Mouse (Mus musculus) fat pad, adult 2 months (tissue): ENCODE data around the gene Exoc2.

ENCODE experiments used
- DNase-seq: peaks from one replicate; pipeline ENCODE4 v3.0.0-alpha.2; 2011; ENCODE audit warnings: low read depth, low spot score; ENCODE audit errors: extremely low read depth

Exoc2 gene

DNA sequence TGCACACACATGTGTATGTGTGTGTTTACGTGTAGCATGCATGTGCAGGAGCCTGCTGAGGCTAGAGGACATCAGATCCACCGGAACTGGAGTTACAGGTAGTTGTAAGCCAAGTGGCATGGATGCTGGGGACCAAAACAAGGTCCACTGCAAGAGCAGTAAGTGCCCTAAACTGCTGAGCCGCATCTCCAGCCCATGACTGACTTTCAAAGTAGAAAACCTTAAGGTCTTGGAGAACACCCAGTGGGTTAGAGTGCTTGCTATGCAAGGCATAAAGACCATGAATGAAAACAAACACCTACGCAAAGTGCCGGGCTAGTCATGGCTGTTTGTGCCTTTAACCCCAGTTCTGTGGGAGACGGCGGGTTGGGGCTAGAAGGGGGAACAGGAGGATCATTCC, 147.4 kb downstream of the Exoc2 start:
- DNase-seq = no peak

DNA sequence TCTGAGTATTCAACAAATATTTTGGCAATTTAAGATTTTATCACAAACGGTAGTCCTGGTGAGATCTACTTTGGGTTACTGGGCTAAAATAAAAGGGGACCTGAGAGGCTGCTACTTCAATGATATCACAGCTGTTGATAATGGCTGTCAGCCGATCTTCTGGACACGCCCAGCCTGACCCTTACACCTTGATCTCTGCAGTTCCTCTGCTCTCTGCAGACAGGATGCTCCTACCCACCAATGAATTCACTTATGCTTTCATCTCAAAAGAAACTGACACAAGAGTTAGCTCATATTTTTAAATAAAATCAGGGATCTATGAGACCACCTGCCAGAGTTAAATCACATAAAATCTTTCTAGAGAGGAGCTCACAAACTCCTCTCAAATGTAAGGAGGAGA, 149.0 kb downstream of the Exoc2 start:
- DNase-seq = no peak

DNA sequence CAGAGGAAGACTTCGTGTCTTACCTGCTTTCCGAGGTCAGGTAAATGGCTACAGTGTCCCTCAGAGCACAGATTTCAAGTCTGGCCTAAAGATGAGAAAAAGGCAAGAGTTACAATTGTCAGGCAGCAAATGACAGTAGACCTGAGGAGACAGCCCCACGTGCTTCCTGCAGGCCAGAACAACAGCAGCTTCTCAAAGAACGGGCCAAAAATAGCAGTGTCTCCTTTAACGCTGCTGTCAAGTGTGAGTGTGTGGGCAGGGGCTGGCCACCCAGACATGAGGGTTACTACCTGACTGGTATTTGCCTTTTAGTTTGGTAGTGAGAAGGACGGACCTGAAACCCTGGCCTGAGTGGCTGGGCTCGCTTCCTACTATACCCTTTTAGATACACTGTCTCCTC, 153.3 kb downstream of the Exoc2 start:
- DNase-seq = no peak

DNA sequence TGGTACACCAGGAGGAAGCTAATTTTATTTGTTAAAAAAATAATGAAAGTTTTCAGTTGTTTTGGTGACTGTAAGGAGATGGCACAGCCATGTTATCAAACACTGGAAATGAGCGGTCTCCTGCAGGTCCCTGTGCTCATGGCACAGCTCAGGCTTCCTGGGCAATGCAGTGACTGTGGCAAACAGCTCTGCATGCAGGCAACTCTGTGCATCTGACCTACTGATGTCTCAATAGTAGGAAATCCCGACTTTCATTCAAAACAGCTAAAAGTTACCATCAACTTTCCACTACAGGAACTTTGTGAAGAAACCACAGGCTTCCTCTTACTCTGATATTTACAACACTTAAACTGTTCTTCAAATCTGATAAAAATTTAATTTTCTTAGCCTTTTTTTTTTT, 154.0 kb downstream of the Exoc2 start:
- no peak for DNase-seq

DNA sequence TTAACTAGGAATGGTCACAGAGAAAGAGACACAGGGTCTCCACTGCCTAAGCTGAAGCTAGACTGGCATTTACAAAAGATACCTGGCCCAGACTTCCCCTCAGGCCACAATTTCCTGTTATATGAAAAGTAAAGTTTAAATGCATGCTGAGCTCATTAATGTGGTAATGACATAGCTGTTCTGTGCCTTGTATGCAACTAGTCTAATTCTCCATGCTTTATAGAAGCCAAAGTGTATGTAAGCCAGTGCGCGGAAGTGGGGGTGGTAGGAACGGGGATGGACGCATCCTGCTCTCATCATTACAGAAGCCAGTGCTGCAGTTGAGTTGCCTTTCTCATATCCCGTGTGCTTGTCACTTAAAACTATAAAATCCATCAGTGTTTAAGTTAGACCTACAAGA, 156.5 kb downstream of the Exoc2 start:
- no peak for DNase-seq

DNA sequence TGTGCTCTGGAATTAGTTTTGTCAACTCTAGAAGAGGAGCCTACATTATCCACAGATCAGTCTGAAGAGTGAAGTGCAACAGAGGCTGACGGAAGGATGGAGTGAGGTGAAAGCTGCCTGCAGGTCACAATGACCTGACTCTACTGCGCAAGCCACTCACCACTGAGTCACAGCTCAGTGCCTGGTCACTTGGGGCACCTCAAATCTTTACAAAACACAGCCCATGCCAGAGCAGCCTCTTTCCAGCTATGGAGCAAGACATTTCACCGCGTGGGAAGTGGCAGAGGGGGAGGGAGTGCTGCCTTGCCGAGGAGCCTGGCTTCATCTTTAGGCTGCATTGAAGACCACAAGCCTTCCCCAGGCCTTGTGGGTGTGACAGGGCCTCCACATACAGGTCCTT, 159.6 kb downstream of the Exoc2 start:
- no peak for DNase-seq

DNA sequence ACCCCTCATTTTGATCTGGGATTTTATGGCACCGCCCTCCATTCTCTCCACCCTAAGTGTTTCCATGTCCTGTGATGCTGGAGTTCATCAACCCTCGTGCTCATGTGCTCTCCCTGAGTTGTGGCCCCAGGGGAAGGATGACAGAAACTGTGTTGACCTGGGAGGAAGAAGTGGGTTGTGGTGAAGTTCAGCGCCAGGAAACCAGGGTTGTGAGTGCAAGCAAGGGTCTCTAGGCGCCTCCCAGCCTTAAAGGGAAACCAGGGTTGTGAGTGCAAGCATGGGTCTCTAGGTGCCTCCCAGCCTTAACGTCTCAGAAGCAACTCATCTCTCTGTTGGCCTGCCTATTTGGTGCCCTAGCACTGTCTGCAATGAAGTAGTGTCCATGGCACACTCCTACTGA, 160.4 kb downstream of the Exoc2 start:
- DNase-seq = no peak

DNA sequence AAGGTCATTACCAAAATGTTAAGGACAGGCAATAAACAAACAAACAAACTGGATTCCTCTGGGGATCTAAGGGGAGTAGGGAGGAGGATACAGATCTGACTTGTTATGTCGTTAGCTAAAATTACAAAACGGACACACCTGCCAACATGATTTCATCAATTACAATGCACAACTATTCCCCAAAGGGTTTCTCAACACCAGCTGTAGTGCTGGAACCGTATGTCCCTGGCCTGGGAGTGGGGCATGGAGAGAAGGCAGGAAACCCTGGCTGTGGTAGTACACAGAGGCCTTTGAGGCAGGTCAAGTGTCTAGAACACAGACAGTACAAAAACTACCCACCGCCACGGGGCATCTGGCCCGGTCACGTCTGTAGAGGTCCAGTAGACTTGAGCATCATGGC, 164.7 kb downstream of the Exoc2 start:
- DNase-seq = peak; percentile 74

DNA sequence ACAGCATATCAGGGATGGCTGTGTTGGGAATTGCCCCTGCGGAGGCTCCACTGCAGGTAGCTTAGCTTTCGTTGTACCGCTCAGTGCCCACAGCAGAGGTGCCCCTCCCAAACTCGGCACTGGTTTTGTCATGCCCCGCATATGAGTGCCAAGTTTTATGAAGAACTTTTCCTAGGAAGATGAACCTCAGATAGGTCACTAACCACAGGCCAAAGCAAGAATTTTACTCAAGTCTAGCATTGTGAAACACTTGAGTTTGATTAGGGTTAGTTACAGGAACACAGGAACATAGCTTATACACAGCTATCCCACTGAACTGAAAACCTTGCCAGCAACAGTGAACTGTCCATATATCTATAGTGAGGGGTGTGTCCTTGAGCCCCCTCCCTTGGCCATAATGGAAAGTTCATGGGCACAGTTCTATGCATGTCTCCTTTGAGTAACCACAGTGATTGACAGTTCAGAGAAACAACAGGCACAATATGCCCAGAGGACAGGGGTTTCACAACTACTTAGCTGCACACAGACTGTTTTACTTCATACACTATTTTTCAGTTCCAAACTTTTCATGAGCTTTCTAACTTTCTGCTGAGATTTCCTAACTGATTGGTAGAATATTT, 171.4 kb downstream of the Exoc2 start:
- DNase-seq = peak; percentile 72

DNA sequence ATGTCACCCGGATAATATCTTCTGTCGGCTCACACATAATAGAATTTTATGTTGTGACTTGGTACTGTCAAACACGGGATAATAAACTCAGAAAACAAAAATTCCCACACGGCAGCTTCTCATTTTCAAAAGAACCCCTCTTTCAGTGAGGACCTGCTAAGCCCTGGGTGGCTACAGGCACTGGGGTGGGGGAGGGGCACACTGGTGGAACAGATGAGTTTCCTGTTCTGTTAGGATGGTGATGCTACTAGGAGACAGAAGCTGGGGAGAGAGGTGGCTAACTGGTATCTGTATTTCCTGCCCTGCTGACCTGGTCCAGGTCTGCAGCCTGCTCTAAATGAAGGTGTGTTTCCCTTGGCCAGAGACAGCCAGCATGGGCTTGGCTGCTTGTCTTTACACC, 172.0 kb downstream of the Exoc2 start:
- DNase-seq = no peak

DNA sequence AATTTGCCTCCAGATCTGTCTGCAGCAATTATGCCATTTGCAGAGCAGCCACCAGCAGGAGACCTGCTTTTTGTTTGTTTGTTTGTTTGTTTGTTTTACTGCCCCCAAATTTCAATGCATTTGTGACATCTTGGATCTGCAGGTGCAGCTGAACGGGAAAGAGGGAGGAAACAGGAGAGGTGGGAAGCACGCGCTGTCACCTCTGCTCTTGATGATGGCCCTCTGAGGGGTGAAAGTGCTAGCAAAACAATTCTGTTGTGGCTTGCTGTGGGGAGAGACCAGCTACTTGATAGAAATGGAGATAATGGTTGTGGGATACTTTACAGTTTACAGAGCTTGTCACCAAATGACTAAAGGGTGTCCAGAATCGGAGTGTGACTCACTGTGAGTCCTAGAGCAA, 177.9 kb downstream of the Exoc2 start:
- DNase-seq = no peak

DNA sequence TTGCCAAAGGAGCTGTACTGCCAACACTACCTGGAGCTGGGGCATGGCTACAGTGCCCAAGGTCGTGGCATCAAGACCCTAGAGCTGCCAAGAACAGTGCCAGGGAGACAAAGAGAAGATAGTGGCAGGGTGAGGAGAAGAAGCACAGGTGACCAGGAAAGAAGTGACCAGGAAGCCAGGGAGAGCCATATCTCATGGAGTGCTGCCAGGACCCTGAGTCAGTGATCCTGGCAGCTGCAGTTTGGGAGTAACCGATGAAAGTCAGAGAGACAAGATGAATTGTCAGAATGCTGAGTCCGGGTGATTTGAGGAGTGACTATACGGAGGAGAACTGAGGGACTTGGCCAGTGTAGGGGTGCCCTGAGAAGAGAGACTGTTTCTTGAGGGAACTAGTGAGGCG, 180.3 kb downstream of the Exoc2 start:
- no peak for DNase-seq

DNA sequence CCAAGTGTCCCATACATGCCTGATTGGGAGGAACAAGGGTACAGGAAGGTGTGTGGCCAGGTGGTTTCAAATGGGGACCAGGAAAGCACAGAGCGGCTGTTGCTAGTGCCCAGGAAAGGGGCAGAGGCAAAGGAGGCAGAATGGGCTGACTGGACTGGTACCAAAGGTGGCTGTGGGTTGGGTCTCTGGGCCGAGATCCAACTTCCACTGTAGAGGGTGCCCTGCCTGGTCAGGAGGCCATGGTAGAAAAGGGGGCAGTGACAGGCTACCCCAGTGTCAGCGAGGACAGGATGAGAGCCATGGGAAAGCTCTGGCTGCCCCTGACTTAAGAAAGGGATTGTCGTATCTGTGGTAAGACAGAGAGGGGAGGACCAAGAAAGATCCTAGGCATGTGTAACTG, 180.7 kb downstream of the Exoc2 start:
- DNase-seq = no peak

DNA sequence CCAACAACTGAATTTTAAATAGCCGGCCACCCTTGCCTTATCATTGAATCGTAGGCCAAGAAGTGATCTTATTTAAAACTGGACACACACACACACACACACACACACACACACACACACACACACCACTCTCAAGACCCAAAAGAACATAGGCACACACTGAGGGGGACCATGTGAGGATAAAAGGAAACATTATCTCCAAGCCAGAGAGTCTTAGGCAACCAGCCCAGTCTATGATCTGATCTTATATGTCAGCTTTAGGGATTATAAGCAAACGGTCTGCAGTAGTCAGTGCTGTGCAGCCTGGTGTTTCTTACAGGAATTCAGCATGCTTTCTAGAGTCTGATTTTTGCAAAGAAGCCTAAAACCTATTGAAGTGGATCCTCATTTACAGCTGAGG, 181.2 kb downstream of the Exoc2 start:
- DNase-seq = no peak

DNA sequence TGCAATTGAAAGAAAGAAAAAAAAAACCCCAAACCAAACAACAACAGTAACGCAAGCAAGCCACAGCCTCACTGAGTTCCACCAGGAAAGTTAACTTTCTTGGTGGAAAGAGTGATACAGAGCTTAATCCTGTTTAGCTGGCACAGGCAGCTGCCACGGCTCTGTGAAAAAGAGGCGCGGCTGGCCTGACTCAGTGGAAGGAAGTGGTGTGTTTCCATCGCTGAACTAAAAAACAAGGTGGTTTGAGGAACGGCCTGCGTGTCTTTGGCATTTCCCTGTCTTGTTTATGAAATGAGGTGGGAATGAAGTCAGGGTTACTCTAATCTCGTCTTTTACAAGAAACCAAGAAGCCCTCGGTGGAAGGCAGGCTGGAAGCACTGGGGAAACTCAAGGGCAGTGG, 181.6 kb downstream of the Exoc2 start:
- no peak for DNase-seq

DNA sequence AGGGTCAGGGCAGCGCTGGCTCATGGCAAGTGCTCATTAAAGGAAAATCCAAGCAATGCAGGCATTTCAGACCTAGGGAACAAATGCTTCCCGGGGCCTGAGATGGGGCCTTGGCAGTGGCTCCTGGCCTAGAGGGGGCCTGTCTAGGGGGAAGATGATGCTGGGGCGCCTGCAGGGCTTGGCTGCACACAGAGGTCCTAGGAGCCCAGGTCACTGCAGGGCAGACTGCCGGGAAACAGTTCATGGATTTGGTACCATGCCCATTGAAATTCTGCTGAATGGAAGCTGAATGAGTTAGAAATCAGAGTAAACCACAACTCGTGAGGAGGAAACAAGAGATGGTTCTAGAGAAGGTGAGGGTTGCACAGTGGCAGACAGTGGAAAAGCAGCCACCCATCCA, 183.9 kb downstream of the Exoc2 start:
- no peak for DNase-seq

DNA sequence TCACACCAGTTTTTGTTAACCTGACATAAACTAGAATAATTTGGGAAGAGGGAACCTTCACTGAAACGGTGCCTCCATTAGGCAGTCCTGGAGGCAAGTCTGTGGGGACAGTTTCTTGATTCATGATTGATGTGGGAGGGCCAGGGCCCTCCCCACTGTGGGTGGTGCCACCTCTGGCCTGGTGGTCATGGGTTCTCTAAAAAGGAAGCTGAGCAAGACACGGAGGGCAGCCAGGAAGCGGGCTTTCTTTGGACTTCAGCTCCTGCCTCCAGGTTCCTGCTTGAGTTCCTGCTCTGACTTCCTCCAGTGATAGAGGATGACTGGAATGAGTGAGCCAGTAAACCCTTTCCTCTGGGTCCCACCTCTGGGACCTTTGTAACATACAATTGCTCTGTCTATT, 185.5 kb downstream of the Exoc2 start:
- no peak for DNase-seq

DNA sequence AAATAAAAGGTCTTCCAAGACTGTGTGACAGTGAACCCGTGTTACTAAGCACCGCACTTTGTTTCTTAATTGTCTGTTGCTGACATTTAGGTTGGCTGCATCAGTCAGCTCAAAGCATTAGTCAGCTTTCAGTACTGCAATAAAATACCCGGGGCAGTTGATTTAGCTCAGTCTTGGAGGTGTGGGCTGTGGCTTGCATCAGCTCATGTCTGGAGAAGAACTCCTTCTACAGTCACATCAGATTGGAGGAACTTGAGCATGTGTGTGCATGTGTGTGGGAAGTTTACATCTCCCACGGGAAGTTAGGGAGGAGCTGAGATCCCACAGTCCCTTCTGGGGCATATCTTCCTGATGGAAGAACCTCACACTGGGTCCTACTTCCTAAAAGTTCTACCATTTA, 185.9 kb downstream of the Exoc2 start:
- DNase-seq = peak; percentile 67

DNA sequence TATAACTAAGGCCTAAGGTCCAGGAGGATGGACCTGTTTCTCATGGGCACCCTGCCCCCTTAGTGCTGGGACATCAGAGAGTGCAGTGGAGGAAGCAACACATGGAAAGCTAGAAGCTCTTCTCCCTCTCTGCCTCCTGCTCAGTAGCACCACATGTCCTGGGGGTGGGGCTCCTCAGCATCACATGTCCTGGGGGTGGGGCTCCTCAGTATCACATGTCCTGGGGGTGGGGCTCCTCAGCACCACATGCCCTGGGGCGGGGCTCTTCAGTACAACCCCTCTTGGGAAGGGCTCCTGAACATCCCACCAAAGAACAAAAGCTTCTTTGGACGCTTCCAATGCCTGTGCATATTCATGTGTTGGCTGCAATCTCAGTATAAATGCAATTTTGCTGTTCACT, 186.3 kb downstream of the Exoc2 start:
- DNase-seq = no peak

DNA sequence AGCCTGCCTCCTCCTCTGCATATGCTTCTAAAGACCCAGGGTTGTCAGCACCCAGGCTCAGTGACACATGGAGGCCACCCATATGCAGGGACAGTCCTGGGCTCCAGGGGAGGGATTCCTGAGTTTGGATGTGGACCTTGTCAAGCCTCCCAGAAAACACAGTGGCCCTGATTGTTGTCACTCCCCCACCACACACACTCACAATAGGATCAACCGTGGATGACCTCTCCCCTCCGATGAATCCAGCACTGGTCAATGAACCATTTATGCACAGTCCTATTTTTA, 186.9 kb downstream of the Exoc2 start:
- DNase-seq = no peak

DNA sequence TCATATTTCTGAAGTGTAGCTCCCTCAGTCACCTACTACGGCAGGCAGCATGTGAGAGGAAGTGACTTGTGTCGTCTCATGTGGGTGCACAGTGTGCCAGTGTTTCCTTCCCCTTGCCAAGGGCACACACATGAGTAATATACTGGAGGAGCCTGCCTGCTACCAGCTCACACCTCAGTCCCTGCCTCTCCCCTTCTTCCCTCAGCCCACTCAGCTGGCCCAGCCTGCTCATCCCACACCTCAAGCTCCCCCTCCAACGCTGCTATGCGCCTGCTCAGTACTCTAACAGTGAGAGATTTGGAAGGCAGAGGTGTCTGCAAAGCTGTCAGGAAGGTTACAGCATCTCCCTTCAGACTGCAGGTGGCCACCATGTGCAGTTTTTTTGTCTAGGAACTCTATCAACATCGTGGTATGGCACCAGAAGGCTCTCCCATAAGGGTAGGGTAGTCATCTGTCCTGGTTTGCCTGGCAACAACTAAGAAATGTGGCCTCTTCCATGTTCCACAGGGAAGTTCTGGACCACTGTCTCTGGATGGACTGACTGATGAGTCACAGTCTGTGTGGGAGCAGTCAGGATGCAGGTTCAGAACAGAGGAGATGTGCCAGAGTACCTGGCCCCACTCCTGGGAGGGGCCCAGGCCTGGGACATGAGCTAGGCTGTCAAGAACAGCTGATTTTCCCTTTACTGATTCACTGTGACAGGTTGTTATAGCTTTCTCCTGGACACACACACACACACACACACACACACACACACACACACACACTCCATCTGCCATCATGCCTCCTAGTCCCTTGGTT, 187.5 kb downstream of the Exoc2 start:
- no peak for DNase-seq

DNA sequence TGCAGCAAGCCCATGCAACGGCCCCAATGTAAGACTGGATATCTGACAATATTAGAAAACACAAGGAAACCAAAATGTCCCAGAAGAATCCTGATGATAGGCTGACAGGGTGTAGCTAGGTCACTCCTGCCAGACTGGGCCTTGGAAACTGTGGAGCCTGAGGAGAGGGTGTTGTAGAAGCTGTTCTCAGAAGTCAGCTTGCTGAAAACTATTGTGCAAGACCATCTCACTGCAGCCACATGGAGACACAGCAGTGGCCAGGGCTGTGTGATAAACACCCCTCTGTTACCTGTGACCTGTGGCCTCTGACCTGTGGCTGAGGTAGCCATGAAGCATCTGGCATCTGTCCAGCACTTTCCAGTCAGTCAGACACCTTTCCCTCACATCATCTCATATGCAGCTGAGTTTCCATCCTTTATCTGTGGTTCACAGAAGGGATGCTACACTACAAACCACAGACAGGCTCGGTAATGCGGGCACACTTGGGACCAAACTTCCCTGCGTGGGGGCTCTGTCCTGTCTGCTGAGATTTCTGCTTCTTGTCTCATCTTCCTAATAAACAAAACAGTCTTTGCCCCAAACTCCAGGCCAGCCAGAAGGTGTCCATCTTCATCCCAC, 188.4 kb downstream of the Exoc2 start:
- DNase-seq = no peak

DNA sequence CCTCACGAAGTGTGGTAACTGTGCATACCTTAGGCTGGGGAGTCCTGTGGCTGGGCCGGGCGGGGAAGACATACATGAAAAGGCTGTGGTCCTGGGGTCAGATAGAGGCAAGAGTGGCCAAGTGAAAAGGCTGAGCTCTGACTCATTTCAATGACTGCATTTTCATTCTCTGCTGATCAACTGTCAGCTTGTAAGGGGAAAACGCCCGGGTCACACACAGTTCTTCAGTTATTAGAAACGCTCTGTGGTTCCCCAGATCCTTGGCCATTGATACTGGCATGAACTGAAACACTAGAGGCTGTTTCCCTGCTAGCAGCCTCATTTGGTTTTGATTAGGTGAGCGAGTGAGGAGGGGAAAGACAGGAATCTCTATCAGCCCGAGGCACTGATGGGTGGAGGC, 191.5 kb downstream of the Exoc2 start:
- no peak for DNase-seq
